ENCODE assay signal across 8 mouse cellular contexts in genomic region chr2:35508597-35509342, GRCm38 (mm10). TPM values are rescaled to one million over a fixed set of nuclear protein-coding genes. Genes with fewer than 3 reads are reported as not detected.
DNase-seq lines count a peak whose midpoint lies in the region; ATAC-seq and TF ChIP-seq lines count a peak whose summit lies in the region.

No protein-coding gene starts in this region.

- ATAC-seq in kidney, postnatal 0 days (replicated peaks; ENCODE audit: low FRiP score, low read depth): no peak
- no peak for ATAC-seq in liver, embryonic 11.5 days (replicated peaks; ENCODE audit: low FRiP score)
- no peak for ATAC-seq in forebrain, embryonic 16.5 days

- peak; percentile 38 for DNase-seq in embryo, embryonic 11 days
- no peak for DNase-seq in embryo, embryonic 10.5 days (ENCODE audit: low spot score)
- peak; percentile 85 to 89 for DNase-seq in heart, adult 9 months (ENCODE audit: low spot score in 2 of 2)
- DNase-seq in kidney, postnatal 0 days (ENCODE audit: low spot score): peak; percentile 78
- no peak for DNase-seq in liver, embryonic 11.5 days (ENCODE audit: low spot score)
- peak; percentile 81 for DNase-seq in telencephalon, adult 2 months (ENCODE audit: low read depth, low spot score)

- H3K4me1 ChIP-seq in brown adipose tissue, adult 24 weeks (ENCODE audit: control insufficient read depth, insufficient read depth, insufficient read length, low read length): peaks cover 45% of the 10 kb centered on the region
- peaks cover 33% of the 10 kb centered on the region for H3K4me1 ChIP-seq in kidney, postnatal 0 days (replicated peaks; ENCODE audit: insufficient read depth, low read length)
- H3K4me1 ChIP-seq in liver, embryonic 11.5 days (replicated peaks; ENCODE audit: control insufficient read depth, insufficient read depth, low read length): peaks cover 52% of the 10 kb centered on the region
- peaks cover 16% of the 10 kb centered on the region; the same call in 1 of the 2 replicates for H3K4me1 ChIP-seq in forebrain, embryonic 16.5 days (replicated peaks; ENCODE audit: control insufficient read depth, insufficient read depth, low read length)

- H3K9me3 ChIP-seq in kidney, postnatal 0 days (replicated peaks; ENCODE audit: low read length): no peaks in the 10 kb centered on the region
- no peaks in the 10 kb centered on the region for H3K9me3 ChIP-seq in liver, embryonic 11.5 days (ENCODE audit: control insufficient read depth, low read length)
- H3K9me3 ChIP-seq in forebrain, embryonic 16.5 days (ENCODE audit: control insufficient read depth, low read length): no peaks in the 10 kb centered on the region

- H3K27me3 ChIP-seq in kidney, postnatal 0 days (ENCODE audit: insufficient read depth, low read length): no peaks in the 10 kb centered on the region
- no peaks in the 10 kb centered on the region for H3K27me3 ChIP-seq in liver, embryonic 11.5 days (replicated peaks; ENCODE audit: control insufficient read depth, insufficient read depth, low read length)
- H3K27me3 ChIP-seq in forebrain, embryonic 16.5 days (replicated peaks; ENCODE audit: control insufficient read depth, insufficient read depth, low read length): no peaks in the 10 kb centered on the region

- no peak for TF ChIP-seq CTCF in kidney, postnatal 0 days (IDR thresholded peaks at IDR 0.05; ENCODE audit: low read depth)

- peak overlapping the region; percentile 33 for H3K27ac ChIP-seq in brown adipose tissue, adult 24 weeks (replicated peaks; ENCODE audit: low read depth, low read length)
- H3K27ac ChIP-seq in kidney, postnatal 0 days: peak overlapping the region; percentile 76
- H3K27ac ChIP-seq in liver, embryonic 11.5 days (ENCODE audit: low read depth, low read length): peak overlapping the region; percentile 19; the same call in 1 of the 2 replicates
- H3K27ac ChIP-seq in forebrain, embryonic 16.5 days (ENCODE audit: low read length): no peak overlapping the region

- no peak overlapping the region for H3K4me2 ChIP-seq in kidney, postnatal 0 days (ENCODE audit: low read length)
- H3K4me2 ChIP-seq in liver, embryonic 11.5 days: no peak overlapping the region; the same call in 1 of the 2 replicates
- no peak overlapping the region for H3K4me2 ChIP-seq in forebrain, embryonic 16.5 days (ENCODE audit: low read length)

- no peak overlapping the region for H3K4me3 ChIP-seq in brown adipose tissue, adult 24 weeks (ENCODE audit: insufficient read depth, low read depth, low read length)
- no peak overlapping the region for H3K4me3 ChIP-seq in kidney, postnatal 0 days (replicated peaks; ENCODE audit: low read depth, low read length)
- no peak overlapping the region for H3K4me3 ChIP-seq in liver, embryonic 11.5 days (ENCODE audit: low read depth, low read length)
- H3K4me3 ChIP-seq in forebrain, embryonic 16.5 days (replicated peaks; ENCODE audit: low read length): no peak overlapping the region

- no peaks in the 10 kb centered on the region for H3K36me3 ChIP-seq in kidney, postnatal 0 days (ENCODE audit: insufficient read depth, low read length)
- no peaks in the 10 kb centered on the region for H3K36me3 ChIP-seq in liver, embryonic 11.5 days (ENCODE audit: control insufficient read depth, insufficient read depth, low read length)
- no peaks in the 10 kb centered on the region for H3K36me3 ChIP-seq in forebrain, embryonic 16.5 days (ENCODE audit: control insufficient read depth, insufficient read depth)

- 14% methylated on average over 10 of the region's 10 CpGs for WGBS in kidney, postnatal 0 days
- WGBS in liver, embryonic 11.5 days: 45% methylated on average over 10 of the region's 10 CpGs
- 48% methylated on average over 10 of the region's 10 CpGs for WGBS in forebrain, embryonic 16.5 days

- H3K9ac ChIP-seq in kidney, postnatal 0 days (ENCODE audit: low read depth, low read length): no peak overlapping the region; the same call in 1 of the 2 replicates
- no peak overlapping the region for H3K9ac ChIP-seq in liver, embryonic 11.5 days (ENCODE audit: low read depth, low read length)
- no peak overlapping the region for H3K9ac ChIP-seq in forebrain, embryonic 16.5 days (replicated peaks; ENCODE audit: low read depth, low read length)

RNA-seq across cellular contexts. Expression of gene Ggta1, which starts 45.7 kb away (rescaled TPM):
- polyA plus RNA-seq in brown adipose tissue, adult 24 weeks (2012; ENCODE audit: insufficient read depth, insufficient read length, missing spikeins): 8.8 and 14.5 TPM in 2 replicates
- polyA plus RNA-seq in kidney, postnatal 0 days (2015; fragmentation: Nextera tagmentation; extraction: Ambion mirVana): 16.2 and 16.5 TPM in 2 replicates
- 18.6 and 19.5 TPM in 2 replicates for polyA plus RNA-seq in liver, embryonic 11.5 days (2014; fragmentation: Nextera tagmentation; extraction: Ambion mirVana)
- polyA plus RNA-seq in forebrain, embryonic 16.5 days (2015; fragmentation: Nextera tagmentation; extraction: Ambion mirVana): 4.1 and 6.5 TPM in 2 replicates

RNA-seq across cellular contexts. Expression of gene Dab2ip, which starts 49.3 kb away (rescaled TPM):
- 14.3 and 19.1 TPM in 2 replicates for polyA plus RNA-seq in brown adipose tissue, adult 24 weeks (2012; ENCODE audit: insufficient read depth, insufficient read length, missing spikeins)
- 36.5 and 41.4 TPM in 2 replicates for polyA plus RNA-seq in kidney, postnatal 0 days (2015; fragmentation: Nextera tagmentation; extraction: Ambion mirVana)
- 16.2 and 20.0 TPM in 2 replicates for polyA plus RNA-seq in liver, embryonic 11.5 days (2014; fragmentation: Nextera tagmentation; extraction: Ambion mirVana)
- 39.3 and 42.8 TPM in 2 replicates for polyA plus RNA-seq in forebrain, embryonic 16.5 days (2015; fragmentation: Nextera tagmentation; extraction: Ambion mirVana)

Comparison
In these comparisons a context has a peak if more than half of its experiments do, and no peak if none do; other contexts are left out.
1. DNase-seq: peak in embryo, embryonic 11 days (single experiment), heart, adult 9 months (2 of 2), kidney, postnatal 0 days (single experiment) and telencephalon, adult 2 months (single experiment); none in embryo, embryonic 10.5 days (single experiment) and liver, embryonic 11.5 days (single experiment).